Mouse (Mus musculus): ENCODE results near the gene Mob3b.

The Mob3b gene

GRCm38 (mm10) chr4:34900155-34900554 is 257.1 kb downstream of the Mob3b start:
- no peak for DNase-seq (ENCODE audit: low read depth, low spot score)

GRCm38 (mm10) chr4:34899322-34899721 is 258.0 kb downstream of the Mob3b start:
- no peak for DNase-seq (ENCODE audit: low read depth, low spot score)

All from CD4-positive helper T cell, adult 2 months (primary cell).